Mouse (Mus musculus): ENCODE results near the gene Fam83d.

The Fam83d gene

GRCm38 (mm10) chr2:158774886-158775285 lies 7.0 kb downstream of the Fam83d start:
- TF ChIP-seq GATA4 (IDR thresholded peaks at IDR 0.05; ENCODE audit: insufficient replicate concordance, low read length): no peak

- TF ChIP-seq GATA4 (IDR thresholded peaks at IDR 0.05; ENCODE audit: insufficient replicate concordance, low read length): no peak
Measured at GRCm38 (mm10) chr2:158776716-158777115, 8.8 kb downstream of the Fam83d start.

GRCm38 (mm10) chr2:158777490-158777889 lies 9.6 kb downstream of the Fam83d start:
- TF ChIP-seq GATA4 (IDR thresholded peaks at IDR 0.05; ENCODE audit: insufficient replicate concordance, low read length): no peak

DNA sequence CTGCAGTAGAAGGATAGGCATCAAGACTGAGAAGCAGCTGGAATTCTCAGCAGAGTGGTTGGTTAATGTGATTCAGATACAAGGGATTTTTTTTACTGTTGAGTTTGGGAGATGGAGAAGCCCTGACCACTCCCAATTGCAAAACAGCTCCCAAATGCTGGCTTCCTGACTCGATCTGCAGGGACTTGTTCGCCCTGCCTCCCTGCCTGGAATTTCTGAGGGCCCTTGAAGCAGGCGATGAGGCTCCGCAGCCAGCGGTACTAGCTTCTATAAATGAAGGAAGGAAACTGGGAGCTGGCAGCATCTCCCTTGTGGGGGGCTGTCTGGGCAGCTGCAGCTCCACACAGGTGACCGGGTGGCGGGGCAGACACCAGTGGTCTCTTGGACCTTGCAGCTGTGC lies 10.5 kb downstream of the Fam83d start:
- TF ChIP-seq GATA4 (IDR thresholded peaks at IDR 0.05; ENCODE audit: insufficient replicate concordance, low read length): no peak

DNA sequence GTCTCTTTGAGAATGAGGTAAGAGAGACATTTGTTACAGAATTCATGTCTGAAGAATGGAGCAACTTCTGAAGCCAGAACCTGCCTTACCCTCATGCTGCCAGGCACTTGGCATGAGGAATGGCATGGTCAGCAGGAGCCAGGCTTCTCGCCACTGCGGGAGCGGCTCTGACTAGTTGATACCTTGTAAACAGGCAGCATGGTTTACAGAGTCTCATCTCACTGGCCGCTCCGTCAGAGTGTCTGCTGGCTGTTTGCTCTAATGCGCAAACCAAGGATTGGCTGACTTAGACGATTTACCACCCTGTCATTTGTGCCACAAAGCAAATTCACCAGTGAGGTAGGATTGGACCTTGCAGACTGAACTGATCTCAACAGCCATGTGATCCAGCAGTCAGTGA lies 13.2 kb downstream of the Fam83d start:
- no peak for TF ChIP-seq GATA4 (IDR thresholded peaks at IDR 0.05; ENCODE audit: insufficient replicate concordance, low read length)

GRCm38 (mm10) chr2:158786927-158787795 lies 19.3 kb downstream of the Fam83d start:
- 0 out of 2 replicates have a peak, but pooled peaks have one; percentile 13 for TF ChIP-seq GATA4 (IDR thresholded peaks at IDR 0.05; ENCODE audit: insufficient replicate concordance, low read length)

DNA sequence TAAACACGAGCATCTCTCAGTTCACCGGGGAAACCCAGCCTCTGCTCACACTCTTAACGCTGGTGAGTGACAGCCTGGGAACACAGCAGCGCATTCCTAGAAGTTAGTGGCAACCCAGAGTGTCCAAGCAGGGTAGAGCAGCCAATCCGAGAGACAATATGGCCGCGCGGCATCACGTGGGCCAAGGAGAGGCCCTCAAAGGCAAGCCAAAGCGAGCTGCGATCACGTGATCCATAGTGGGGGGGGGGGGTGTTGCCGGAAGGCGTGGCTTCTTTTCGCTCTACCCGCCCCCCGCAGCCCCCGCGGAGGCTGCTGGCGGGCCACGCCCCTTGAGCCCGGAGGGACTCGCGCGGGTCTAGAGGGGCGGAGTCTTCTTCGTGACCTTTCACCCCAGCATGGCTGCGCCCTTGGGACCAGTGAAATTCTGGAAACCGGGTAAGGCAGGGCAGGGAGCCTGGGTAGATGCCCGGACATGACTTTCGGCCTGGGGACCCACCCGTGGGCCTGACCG lies 26.7 kb downstream of the Fam83d start, which contains the start of gene Dhx35:
TSS of gene Dhx35 (plus strand) at position 314 of the 511 bp plus-strand sequence.
- no peak for TF ChIP-seq GATA4 (IDR thresholded peaks at IDR 0.05; ENCODE audit: insufficient replicate concordance, low read length)

GRCm38 (mm10) chr2:158795043-158795442 lies 27.1 kb downstream of the Fam83d start:
- no peak for TF ChIP-seq GATA4 (IDR thresholded peaks at IDR 0.05; ENCODE audit: insufficient replicate concordance, low read length)

DNA sequence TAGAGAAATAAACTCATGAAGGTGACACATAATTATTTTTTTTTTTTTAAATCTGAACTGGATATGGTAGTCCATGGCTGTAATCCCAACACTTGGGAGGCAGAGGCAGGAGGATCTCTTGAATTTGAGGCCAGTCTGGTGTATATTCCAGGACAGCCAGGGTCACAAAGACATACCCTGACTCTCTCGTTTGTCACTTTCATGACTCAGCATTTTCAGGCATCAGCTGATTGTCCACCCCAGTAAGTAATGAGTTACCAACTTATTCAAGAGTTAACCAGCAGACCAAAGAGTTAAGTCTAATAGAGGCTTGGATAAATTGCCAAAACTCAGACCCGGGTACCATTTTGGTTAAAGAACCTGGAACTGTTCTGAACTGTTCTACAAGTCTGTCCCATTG lies 28.0 kb downstream of the Fam83d start:
- no peak for TF ChIP-seq GATA4 (IDR thresholded peaks at IDR 0.05; ENCODE audit: insufficient replicate concordance, low read length)

GRCm38 (mm10) chr2:158799328-158799727 lies 31.4 kb downstream of the Fam83d start:
- TF ChIP-seq GATA4 (IDR thresholded peaks at IDR 0.05; ENCODE audit: insufficient replicate concordance, low read length): no peak

- TF ChIP-seq GATA4 (IDR thresholded peaks at IDR 0.05; ENCODE audit: insufficient replicate concordance, low read length): no peak
Measured at GRCm38 (mm10) chr2:158800788-158801187, 32.9 kb downstream of the Fam83d start.

DNA sequence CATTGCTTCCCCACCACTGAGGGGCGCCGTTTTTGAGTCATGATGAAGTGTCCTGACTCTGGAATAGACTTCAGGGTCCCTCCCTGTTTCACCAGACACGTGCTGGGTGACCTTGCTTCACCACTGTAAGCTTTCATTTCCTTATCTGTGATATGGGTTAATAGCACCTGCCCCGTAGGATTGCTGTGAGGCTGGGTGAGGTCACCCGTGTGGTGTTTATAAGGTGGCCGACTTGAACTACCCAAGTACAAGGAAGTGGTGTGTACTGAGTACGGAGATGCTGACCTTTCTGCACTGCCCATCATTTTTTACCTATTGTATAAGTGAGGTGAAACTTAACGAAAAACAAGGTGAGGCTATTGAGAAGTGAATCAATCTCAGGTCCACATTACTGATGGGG lies 35.7 kb downstream of the Fam83d start:
- TF ChIP-seq GATA4 (IDR thresholded peaks at IDR 0.05; ENCODE audit: insufficient replicate concordance, low read length): no peak

DNA sequence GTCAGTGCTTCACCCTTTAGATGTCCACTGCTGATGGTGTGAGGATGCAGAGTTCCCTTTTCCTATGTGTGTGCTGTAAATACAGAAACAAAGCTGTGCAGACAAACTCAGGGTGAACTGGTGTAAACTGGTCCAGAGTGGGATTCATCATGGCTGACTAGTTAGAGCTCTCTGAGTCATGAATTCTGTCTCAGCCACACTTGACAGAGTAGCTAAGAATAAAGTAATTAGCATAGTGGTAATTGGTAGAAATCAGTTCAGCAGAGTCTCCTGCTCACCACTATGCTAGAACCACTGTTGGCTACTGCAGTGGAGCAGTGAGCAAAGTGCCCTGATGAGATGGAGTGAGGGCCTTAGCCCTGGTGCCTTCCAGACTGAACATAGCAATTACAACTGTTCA lies 47.8 kb downstream of the Fam83d start:
- no peak for TF ChIP-seq GATA4 (IDR thresholded peaks at IDR 0.05; ENCODE audit: insufficient replicate concordance, low read length)

- TF ChIP-seq GATA4 (IDR thresholded peaks at IDR 0.05; ENCODE audit: insufficient replicate concordance, low read length): no peak
Measured at GRCm38 (mm10) chr2:158816239-158816638, 48.3 kb downstream of the Fam83d start.

DNA sequence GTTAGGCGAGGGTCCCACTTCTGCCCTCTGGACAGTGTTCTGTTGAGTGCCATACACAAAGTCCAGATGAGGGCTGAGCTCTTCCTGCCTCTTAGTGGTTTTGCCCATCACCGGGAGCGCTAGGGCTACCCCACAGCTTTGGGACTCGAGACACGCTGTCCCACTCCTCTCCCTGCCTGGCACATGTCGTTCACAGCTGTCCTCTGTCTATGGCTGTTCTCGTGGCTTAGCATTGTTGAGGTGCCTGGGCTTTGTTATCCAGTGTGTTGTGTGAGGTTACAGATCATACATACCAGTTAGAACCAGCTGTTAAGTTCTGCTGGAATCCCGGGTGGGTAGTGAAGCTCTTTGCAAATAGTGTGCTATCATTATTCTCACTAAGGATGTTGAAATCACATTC lies 49.8 kb downstream of the Fam83d start:
- no peak for TF ChIP-seq GATA4 (IDR thresholded peaks at IDR 0.05; ENCODE audit: insufficient replicate concordance, low read length)

DNA sequence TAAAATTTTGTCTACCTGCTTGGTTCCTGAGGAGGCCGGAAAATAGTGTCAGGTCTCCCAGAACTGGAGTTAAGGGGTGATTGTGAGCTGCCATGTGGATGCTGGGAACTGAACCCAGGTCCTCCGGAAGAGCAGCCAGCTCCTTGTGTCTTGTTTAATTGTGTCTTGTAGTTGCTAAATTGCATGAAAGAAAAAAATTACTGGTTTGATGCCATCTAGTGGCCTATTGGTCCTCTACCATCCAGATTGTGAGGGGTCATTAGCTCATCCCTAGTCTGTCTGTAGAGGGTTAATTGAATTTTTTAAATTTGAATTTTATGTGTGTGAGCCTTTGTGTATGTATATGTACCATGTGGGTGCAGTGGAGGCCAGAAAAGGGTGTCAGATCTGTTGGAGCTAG lies 60.2 kb downstream of the Fam83d start:
- no peak for TF ChIP-seq GATA4 (IDR thresholded peaks at IDR 0.05; ENCODE audit: insufficient replicate concordance, low read length)

Measured in liver, adult (tissue).